Mouse (Mus musculus): ENCODE measurements around the gene Lmbr1l. TPM values are rescaled to one million over a fixed set of nuclear protein-coding genes. Genes with fewer than 3 reads are reported as not detected.

Gene Lmbr1l
- total and polyA plus RNA-seq, 2 experiments from 2014 or later, result 22.4 to 44.1 TPM

DNA sequence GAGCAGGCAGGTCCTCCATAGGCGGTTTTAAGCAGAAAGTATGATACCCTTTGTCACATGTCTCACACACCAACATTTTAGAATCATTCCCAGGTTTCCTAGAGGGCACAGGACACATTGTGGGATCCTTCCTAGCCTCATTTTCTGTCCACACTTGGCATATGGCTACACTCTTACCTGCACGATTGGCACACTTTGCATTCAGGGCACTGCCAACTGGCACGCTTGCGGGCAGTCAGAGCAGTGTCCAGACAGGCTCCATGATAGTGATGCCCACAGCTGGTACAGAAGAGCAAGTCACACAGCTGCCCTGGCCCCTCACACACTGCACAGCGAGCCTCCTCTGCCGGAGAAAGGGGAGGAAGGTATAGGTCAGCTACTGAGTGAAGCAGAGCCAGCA is 53.1 kb downstream of the Lmbr1l start:
- no peak for ATAC-seq
- DNase-seq, result no peak
- Histone ChIP-seq H3K4me1 (ENCODE audit: insufficient read depth) (peaks cover 26% of the 10 kb centered on the region), H3K9ac (no peak overlapping the region), H3K4me3 (ENCODE audit: low read depth, low read length) (no peak overlapping the region), H3K36me3 (ENCODE audit: insufficient read depth) (peaks cover 64% of the 10 kb centered on the region), H3K27me3 (ENCODE audit: insufficient read depth, low read length) (no peaks in the 10 kb centered on the region), H3K9me3 (ENCODE audit: low read length) (no peaks in the 10 kb centered on the region), H3K27ac (ENCODE audit: low read depth, low read length) (no peak overlapping the region), H3K4me2 (ENCODE audit: low read depth) (no peak overlapping the region)
- no peak for TF ChIP-seq CTCF (IDR thresholded peaks at IDR 0.05; ENCODE audit: low read depth)
- 95% methylated on average over 6 of the region's 6 CpGs for WGBS

DNA sequence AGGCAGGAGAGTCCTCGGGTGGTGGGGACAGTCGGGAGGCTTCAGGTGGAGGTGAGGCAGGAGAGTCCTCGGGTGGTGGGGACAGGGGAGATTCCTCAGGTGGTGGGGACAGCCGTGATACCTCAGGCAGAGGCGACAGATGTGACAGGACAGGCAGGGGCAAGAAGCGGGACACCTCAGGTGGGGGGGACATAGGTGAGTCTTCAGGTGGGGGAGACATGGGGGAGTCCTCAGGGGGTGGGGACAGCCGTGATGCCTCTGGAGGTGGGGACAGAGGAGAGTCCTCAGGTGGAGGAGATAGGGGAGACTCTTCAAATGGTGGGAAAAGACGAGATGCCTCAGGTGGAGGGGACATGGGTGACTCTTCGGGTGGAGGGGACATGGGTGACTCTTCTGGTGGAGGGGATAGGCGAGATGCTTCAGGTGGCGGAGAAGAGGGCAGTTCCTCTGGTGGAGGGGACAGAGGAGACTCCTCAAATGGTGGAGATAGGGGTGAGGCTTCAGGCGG is 54.5 kb downstream of the Lmbr1l start:
- Histone ChIP-seq H3K9me3 (ENCODE audit: low read length) (no peaks in the 10 kb centered on the region), H3K27me3 (ENCODE audit: insufficient read depth, low read length) (no peaks in the 10 kb centered on the region), H3K27ac (ENCODE audit: low read depth, low read length) (no peak overlapping the region), H3K9ac (no peak overlapping the region), H3K4me3 (ENCODE audit: low read depth, low read length) (no peak overlapping the region), H3K4me1 (ENCODE audit: insufficient read depth) (peaks cover 11% of the 10 kb centered on the region), H3K4me2 (ENCODE audit: low read depth) (no peak overlapping the region), H3K36me3 (ENCODE audit: insufficient read depth) (peaks cover 77% of the 10 kb centered on the region)
- no peak for TF ChIP-seq CTCF (IDR thresholded peaks at IDR 0.05; ENCODE audit: low read depth)
- ATAC-seq, result no peak
- 93% methylated on average over 12 of the region's 12 CpGs for WGBS
- no peak for DNase-seq

DNA sequence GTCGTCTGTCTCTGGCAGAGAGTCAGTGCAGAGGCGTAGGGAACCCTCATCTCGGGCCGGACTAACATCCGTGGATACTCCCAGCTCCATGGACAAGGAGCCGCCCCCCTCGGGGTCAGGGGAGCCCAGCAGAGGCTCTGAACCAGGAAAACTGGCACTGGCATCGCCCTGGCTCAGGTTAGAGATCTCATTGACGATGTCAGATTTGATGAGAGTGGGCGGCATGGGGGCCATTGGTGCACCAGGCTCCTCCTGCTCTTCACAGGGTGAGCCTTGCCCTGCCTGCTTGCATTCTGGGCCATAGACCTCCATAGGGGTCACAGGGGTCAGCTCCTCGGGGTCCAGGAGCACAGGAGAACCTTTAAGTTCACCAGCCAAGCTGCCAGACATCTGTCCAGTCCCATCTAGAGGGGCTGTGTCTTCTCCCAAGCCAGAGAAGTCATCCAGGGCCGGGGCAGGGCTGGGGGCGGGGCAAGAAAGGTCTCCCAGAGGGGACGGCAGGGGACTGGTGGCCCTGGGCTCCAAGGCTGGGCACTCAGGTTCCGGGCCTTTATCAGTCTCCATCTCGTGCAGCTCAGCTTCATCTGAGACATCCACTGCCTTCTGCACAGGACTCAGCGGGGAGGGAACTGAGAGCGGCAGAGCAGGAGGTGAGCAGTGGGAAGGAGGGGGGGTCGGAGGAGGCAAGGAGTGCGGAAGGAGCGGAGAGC is 56.2 kb downstream of the Lmbr1l start:
- Histone ChIP-seq H3K4me1 (ENCODE audit: insufficient read depth) (no peaks in the 10 kb centered on the region), H3K9me3 (ENCODE audit: low read length) (no peaks in the 10 kb centered on the region), H3K4me3 (ENCODE audit: low read depth, low read length) (no peak overlapping the region), H3K9ac (no peak overlapping the region), H3K4me2 (ENCODE audit: low read depth) (no peak overlapping the region), H3K36me3 (ENCODE audit: insufficient read depth) (peaks cover 93% of the 10 kb centered on the region), H3K27ac (ENCODE audit: low read depth, low read length) (no peak overlapping the region), H3K27me3 (ENCODE audit: insufficient read depth, low read length) (no peaks in the 10 kb centered on the region)
- ATAC-seq (no peak), DNase-seq (no peak)
- no peak for TF ChIP-seq CTCF (IDR thresholded peaks at IDR 0.05; ENCODE audit: low read depth)
- 86% methylated on average over 21 of the region's 21 CpGs for WGBS

DNA sequence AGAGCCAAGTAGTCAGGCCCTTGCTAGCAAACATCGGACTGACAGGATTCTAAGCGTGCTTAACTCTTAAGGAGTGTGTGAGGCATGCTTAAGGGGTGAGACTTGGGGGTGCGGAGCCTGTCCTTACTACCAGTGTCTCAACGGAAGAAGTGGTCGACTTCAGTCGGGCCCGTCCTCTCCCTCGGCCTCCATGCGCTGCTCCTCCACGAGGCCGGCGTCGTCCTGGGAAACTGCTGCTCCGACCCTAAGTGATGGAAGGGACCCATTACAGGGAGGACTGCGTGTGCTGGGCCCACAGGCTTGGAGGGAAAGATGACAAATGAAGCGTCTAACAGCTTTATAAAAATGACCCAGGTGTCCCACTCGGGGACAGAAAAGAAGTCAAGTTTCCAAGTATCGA is 57.1 kb downstream of the Lmbr1l start:
- 95% methylated on average over 18 of the region's 18 CpGs for WGBS
- DNase-seq, result no peak
- Histone ChIP-seq H3K27me3 (ENCODE audit: insufficient read depth, low read length) (no peaks in the 10 kb centered on the region), H3K9me3 (ENCODE audit: low read length) (no peaks in the 10 kb centered on the region), H3K9ac (no peak overlapping the region), H3K4me2 (ENCODE audit: low read depth) (no peak overlapping the region), H3K4me1 (ENCODE audit: insufficient read depth) (no peaks in the 10 kb centered on the region), H3K36me3 (ENCODE audit: insufficient read depth) (peaks cover 97% of the 10 kb centered on the region), H3K27ac (ENCODE audit: low read depth, low read length) (no peak overlapping the region), H3K4me3 (ENCODE audit: low read depth, low read length) (no peak overlapping the region)
- ATAC-seq, result no peak
- no peak for TF ChIP-seq CTCF (IDR thresholded peaks at IDR 0.05; ENCODE audit: low read depth)

DNA sequence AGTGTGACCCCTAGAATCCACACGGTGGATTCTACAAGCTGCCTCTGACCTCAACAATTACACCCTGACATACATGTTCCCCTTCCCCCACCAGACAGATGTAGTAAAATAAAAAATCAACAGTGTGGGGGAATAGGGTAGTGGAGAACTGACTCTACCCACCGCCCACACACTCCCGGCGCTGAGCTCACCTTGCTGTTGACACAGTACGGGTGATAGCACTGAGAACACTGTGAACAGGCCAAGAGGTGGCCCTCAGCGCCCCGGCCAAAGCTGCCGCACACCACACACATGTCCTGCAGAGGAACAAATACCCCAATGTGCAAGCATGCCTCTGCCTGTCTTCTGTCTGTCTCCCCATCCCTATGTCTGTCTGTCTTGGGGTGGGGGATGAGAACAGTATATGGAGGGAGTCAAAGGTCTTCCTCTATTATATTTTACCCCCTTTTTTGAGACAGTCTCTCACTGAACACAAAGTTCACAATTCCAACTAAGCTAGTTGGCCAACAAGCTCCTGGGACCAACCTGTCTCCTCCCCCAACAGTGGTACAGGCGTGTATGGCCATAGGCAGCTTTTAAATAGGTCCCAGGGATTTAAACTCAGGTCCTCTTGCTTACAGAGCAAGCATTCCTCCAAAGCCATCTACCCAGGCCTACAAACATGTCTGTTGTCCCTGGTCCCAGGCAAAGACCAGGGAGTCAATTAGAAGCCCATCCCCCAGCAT is 58.5 kb downstream of the Lmbr1l start:
- no peak for DNase-seq
- WGBS, result 85% methylated on average over 9 of the region's 9 CpGs
- Histone ChIP-seq H3K4me3 (ENCODE audit: low read depth, low read length) (no peak overlapping the region), H3K36me3 (ENCODE audit: insufficient read depth) (peaks cover 98% of the 10 kb centered on the region), H3K27me3 (ENCODE audit: insufficient read depth, low read length) (no peaks in the 10 kb centered on the region), H3K9me3 (ENCODE audit: low read length) (no peaks in the 10 kb centered on the region), H3K27ac (ENCODE audit: low read depth, low read length) (no peak overlapping the region), H3K4me2 (ENCODE audit: low read depth) (no peak overlapping the region), H3K9ac (no peak overlapping the region), H3K4me1 (ENCODE audit: insufficient read depth) (no peaks in the 10 kb centered on the region)
- no peak for TF ChIP-seq CTCF (IDR thresholded peaks at IDR 0.05; ENCODE audit: low read depth)
- ATAC-seq, result no peak

DNA sequence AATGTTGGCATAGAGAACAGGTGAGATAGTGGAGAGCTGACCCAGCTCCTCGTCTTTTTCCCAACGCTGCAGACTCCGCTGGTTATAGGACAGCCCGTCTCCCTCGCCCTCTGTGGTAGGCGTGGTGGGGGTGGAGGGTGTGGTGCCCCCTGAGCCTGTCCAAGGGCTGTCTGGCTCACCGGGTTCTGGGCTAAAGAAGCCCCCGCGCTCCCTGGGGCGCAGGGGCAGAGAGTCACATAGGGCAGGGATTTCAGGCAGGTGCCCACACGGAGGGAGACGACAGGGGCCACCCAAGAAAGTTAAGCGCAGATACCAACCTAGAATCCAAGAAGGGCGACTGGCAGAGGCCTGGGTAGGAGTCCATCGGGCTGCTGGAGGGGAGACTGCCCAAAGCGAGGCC is 63.8 kb downstream of the Lmbr1l start:
- no peak for ATAC-seq

More for the DNA sequence above, 63.8 kb downstream of the Lmbr1l start:
- Histone ChIP-seq H3K9ac (no peak overlapping the region), H3K27ac (ENCODE audit: low read depth, low read length) (no peak overlapping the region), H3K4me3 (ENCODE audit: low read depth, low read length) (no peak overlapping the region), H3K4me1 (ENCODE audit: insufficient read depth) (no peaks in the 10 kb centered on the region), H3K9me3 (ENCODE audit: low read length) (no peaks in the 10 kb centered on the region), H3K36me3 (ENCODE audit: insufficient read depth) (peaks cover 98% of the 10 kb centered on the region), H3K27me3 (ENCODE audit: insufficient read depth, low read length) (no peaks in the 10 kb centered on the region), H3K4me2 (ENCODE audit: low read depth) (no peak overlapping the region)
- no peak for DNase-seq
- 93% methylated on average over 16 of the region's 16 CpGs for WGBS
- no peak for TF ChIP-seq CTCF (IDR thresholded peaks at IDR 0.05; ENCODE audit: low read depth)

Other genes starting within 250 kb of the Lmbr1l start
- gene Rnd1, start 240.8 kb downstream of the Lmbr1l start, total RNA-seq (2014; rRNA removed), result 34.1 and 56.6 TPM in 2 replicates
- gene Rnd1, start 240.8 kb downstream of the Lmbr1l start, polyA plus RNA-seq (2015; fragmentation: Nextera tagmentation; extraction: Ambion mirVana), result 20.9 and 24.1 TPM in 2 replicates
- gene Ccdc65, start 210.0 kb downstream of the Lmbr1l start, total RNA-seq (2014; rRNA removed), result 6.1 and 8.2 TPM in 2 replicates
- 5.6 and 10.5 TPM in 2 replicates for gene Ccdc65, start 210.0 kb downstream of the Lmbr1l start, polyA plus RNA-seq (2015; fragmentation: Nextera tagmentation; extraction: Ambion mirVana)
- 0.90 and 2.9 TPM in 2 replicates for gene Fkbp11, start 190.0 kb downstream of the Lmbr1l start, total RNA-seq (2014; rRNA removed)
- 5.2 and 5.3 TPM in 2 replicates for gene Fkbp11, start 190.0 kb downstream of the Lmbr1l start, polyA plus RNA-seq (2015; fragmentation: Nextera tagmentation; extraction: Ambion mirVana)
- gene Arf3, start 155.0 kb downstream of the Lmbr1l start, total RNA-seq (2014; rRNA removed), result 99.6 and 116 TPM in 2 replicates
- 62.5 and 104 TPM in 2 replicates for gene Arf3, start 155.0 kb downstream of the Lmbr1l start, polyA plus RNA-seq (2015; fragmentation: Nextera tagmentation; extraction: Ambion mirVana)
- 0.31 and 1.1 TPM in 2 replicates for gene Wnt10b, start 140.1 kb downstream of the Lmbr1l start, total RNA-seq (2014; rRNA removed)
- gene Wnt10b, start 140.1 kb downstream of the Lmbr1l start, polyA plus RNA-seq (2015; fragmentation: Nextera tagmentation; extraction: Ambion mirVana), result not detected in 2 replicates
- not detected in 2 replicates for gene Wnt1, start 128.4 kb downstream of the Lmbr1l start, total RNA-seq (2014; rRNA removed)
- gene Wnt1, start 128.4 kb downstream of the Lmbr1l start, polyA plus RNA-seq (2015; fragmentation: Nextera tagmentation; extraction: Ambion mirVana), result 0.33 and 0.35 TPM in 2 replicates
- 36.3 and 49.6 TPM in 2 replicates for gene Ddn, start 108.7 kb downstream of the Lmbr1l start, total RNA-seq (2014; rRNA removed)
- 2.2 TPM in 2 replicates for gene Ddn, start 108.7 kb downstream of the Lmbr1l start, polyA plus RNA-seq (2015; fragmentation: Nextera tagmentation; extraction: Ambion mirVana)
- 46.5 and 48.3 TPM in 2 replicates for gene Prkag1, start 86.7 kb downstream of the Lmbr1l start, total RNA-seq (2014; rRNA removed)
- gene Prkag1, start 86.7 kb downstream of the Lmbr1l start, polyA plus RNA-seq (2015; fragmentation: Nextera tagmentation; extraction: Ambion mirVana), result 55.0 and 58.4 TPM in 2 replicates
- 22.7 and 25.8 TPM in 2 replicates for gene Kmt2d, start 47.0 kb downstream of the Lmbr1l start, total RNA-seq (2014; rRNA removed)
- 2.9 and 6.2 TPM in 2 replicates for gene Kmt2d, start 47.0 kb downstream of the Lmbr1l start, polyA plus RNA-seq (2015; fragmentation: Nextera tagmentation; extraction: Ambion mirVana)
- gene Rhebl1, start 23.7 kb downstream of the Lmbr1l start, total RNA-seq (2014; rRNA removed), result 16.5 and 20.7 TPM in 2 replicates
- 34.1 and 37.5 TPM in 2 replicates for gene Rhebl1, start 23.7 kb downstream of the Lmbr1l start, polyA plus RNA-seq (2015; fragmentation: Nextera tagmentation; extraction: Ambion mirVana)
- 0.15 and 0.76 TPM in 2 replicates for gene Dhh, start 19.7 kb downstream of the Lmbr1l start, total RNA-seq (2014; rRNA removed)
- 0.25 and 0.58 TPM in 2 replicates for gene Dhh, start 19.7 kb downstream of the Lmbr1l start, polyA plus RNA-seq (2015; fragmentation: Nextera tagmentation; extraction: Ambion mirVana)
- gene Tuba1b, start 16.3 kb upstream of the Lmbr1l start, total RNA-seq (2014; rRNA removed), result 1,927 and 1,958 TPM in 2 replicates
- gene Tuba1b, start 16.3 kb upstream of the Lmbr1l start, polyA plus RNA-seq (2015; fragmentation: Nextera tagmentation; extraction: Ambion mirVana), result 1,265 and 1,341 TPM in 2 replicates
- 1,610 and 2,499 TPM in 2 replicates for gene Gm49450, start 35.3 kb upstream of the Lmbr1l start, total RNA-seq (2014; rRNA removed)
- gene Gm49450, start 35.3 kb upstream of the Lmbr1l start, polyA plus RNA-seq (2015; fragmentation: Nextera tagmentation; extraction: Ambion mirVana), result not detected in 2 replicates
- 18,820 and 21,160 TPM in 2 replicates for gene Tuba1a, start 35.5 kb upstream of the Lmbr1l start, total RNA-seq (2014; rRNA removed)
- gene Tuba1a, start 35.5 kb upstream of the Lmbr1l start, polyA plus RNA-seq (2015; fragmentation: Nextera tagmentation; extraction: Ambion mirVana), result 18,258 and 23,279 TPM in 2 replicates
- 22.1 and 24.9 TPM in 2 replicates for gene Tuba1c, start 111.7 kb upstream of the Lmbr1l start, total RNA-seq (2014; rRNA removed)
- gene Tuba1c, start 111.7 kb upstream of the Lmbr1l start, polyA plus RNA-seq (2015; fragmentation: Nextera tagmentation; extraction: Ambion mirVana), result 16.4 and 18.8 TPM in 2 replicates
- 1.7 and 2.3 TPM in 2 replicates for gene Prph, start 136.9 kb upstream of the Lmbr1l start, total RNA-seq (2014; rRNA removed)
- gene Prph, start 136.9 kb upstream of the Lmbr1l start, polyA plus RNA-seq (2015; fragmentation: Nextera tagmentation; extraction: Ambion mirVana), result 2.3 and 2.4 TPM in 2 replicates
- 1.5 and 3.9 TPM in 2 replicates for gene Troap, start 156.3 kb upstream of the Lmbr1l start, total RNA-seq (2014; rRNA removed)
- gene Troap, start 156.3 kb upstream of the Lmbr1l start, polyA plus RNA-seq (2015; fragmentation: Nextera tagmentation; extraction: Ambion mirVana), result 2.7 and 3.1 TPM in 2 replicates
- 0.23 and 0.48 TPM in 2 replicates for gene C1ql4, start 169.6 kb upstream of the Lmbr1l start, total RNA-seq (2014; rRNA removed)
- 0.40 TPM in 1 of 2 replicates, not detected in the other for gene C1ql4, start 169.6 kb upstream of the Lmbr1l start, polyA plus RNA-seq (2015; fragmentation: Nextera tagmentation; extraction: Ambion mirVana)
- gene Dnajc22, start 174.9 kb upstream of the Lmbr1l start, total RNA-seq (2014; rRNA removed), result 0.38 and 0.71 TPM in 2 replicates
- 0.15 and 0.51 TPM in 2 replicates for gene Dnajc22, start 174.9 kb upstream of the Lmbr1l start, polyA plus RNA-seq (2015; fragmentation: Nextera tagmentation; extraction: Ambion mirVana)
- 28.9 and 29.6 TPM in 2 replicates for gene Spats2, start 207.7 kb upstream of the Lmbr1l start, total RNA-seq (2014; rRNA removed)
- 21.8 and 24.4 TPM in 2 replicates for gene Spats2, start 207.7 kb upstream of the Lmbr1l start, polyA plus RNA-seq (2015; fragmentation: Nextera tagmentation; extraction: Ambion mirVana)